Mouse (Mus musculus): ENCODE results near the gene Hmgn3. TPM values are rescaled to one million over a fixed set of nuclear protein-coding genes. Genes with fewer than 3 reads are reported as not detected.

Gene Hmgn3
- polyA plus RNA-seq, 2 experiments, result 163 to 204 TPM

DNA sequence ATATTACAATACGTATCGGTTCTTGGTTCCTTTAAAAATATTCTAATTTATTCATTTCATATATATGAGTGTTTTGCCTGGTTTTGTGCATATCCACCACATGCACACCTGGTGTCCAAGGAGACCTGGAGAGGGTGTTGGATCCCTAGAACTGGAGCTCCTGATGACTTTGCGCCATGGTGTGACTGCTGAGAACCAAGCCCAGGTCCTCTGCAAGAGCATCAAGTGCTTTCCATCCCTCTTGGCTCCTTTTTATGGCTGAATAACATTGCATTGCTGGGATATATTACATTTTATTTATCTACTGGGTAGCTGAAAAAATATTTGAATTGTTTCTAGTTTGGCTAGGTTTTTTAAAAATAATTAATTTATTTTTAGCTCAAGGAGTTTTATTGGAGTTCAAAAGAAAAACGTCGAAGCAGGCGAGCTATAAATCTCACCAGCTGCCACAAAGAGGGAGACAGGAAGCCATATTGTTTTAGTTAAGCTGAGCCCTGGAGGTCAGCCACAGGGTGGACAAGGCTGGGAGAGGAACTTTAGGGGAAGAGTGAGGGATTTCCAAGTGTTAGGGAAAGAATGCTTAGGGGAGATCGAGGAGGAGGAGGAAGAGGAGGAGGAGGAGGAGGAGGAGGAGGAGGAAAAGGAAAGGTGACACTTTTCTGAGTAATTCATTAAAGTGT is 62.6 kb downstream of the Hmgn3 start:
- Histone ChIP-seq H3K9ac (ENCODE audit: low read depth, low read length, severe bottlenecking) (no peak overlapping the region), H3K4me1 (ENCODE audit: control insufficient read depth, insufficient read depth, low read length) (peaks cover 5% of the 10 kb centered on the region; the same call in 1 of the 2 replicates), H3K9me3 (ENCODE audit: control insufficient read depth, low read length) (no peaks in the 10 kb centered on the region), H3K27ac (replicated peaks; ENCODE audit: low read depth, low read length) (no peak overlapping the region), H3K27me3 (ENCODE audit: control insufficient read depth, insufficient read depth, low read length) (no peaks in the 10 kb centered on the region), H3K4me3 (replicated peaks; ENCODE audit: low read length) (no peak overlapping the region), H3K4me2 (replicated peaks; ENCODE audit: low read depth, low read length, severe bottlenecking) (no peak overlapping the region), H3K36me3 (ENCODE audit: control insufficient read depth, insufficient read depth, low read length) (no peaks in the 10 kb centered on the region)
- no peak for TF ChIP-seq POLR2A (IDR thresholded peaks at IDR 0.05; ENCODE audit: borderline replicate concordance, extremely low read depth, insufficient read depth, insufficient read length)
- 0 out of 2 replicates have a peak, but pooled peaks have one; percentile 53 for ATAC-seq (ENCODE audit: low FRiP score, low read depth)
- WGBS, result 29% methylated on average over 7 of the region's 7 CpGs
- peak; percentile 27 for DNase-seq (ENCODE audit: low spot score)

DNA sequence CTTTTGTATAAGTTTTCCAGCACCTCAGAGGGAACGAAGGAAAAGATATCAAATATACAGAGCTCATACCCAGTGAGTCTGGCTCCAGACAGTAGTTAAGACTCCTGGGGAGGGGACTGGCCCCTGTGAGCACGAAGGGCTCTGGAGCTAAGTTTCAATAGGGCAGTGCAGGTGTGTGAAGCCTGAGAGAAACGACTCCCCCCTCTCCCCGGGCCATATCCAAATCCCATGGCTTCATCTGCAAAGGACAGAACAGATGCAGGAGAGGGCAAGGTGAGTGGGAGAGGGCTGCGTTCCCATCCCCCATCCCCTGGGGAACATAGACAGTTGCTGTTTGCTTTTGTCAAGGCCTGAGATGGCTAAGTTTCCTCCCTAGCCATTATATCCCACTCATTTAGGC is 63.4 kb downstream of the Hmgn3 start:
- Histone ChIP-seq H3K9ac (ENCODE audit: low read depth, low read length, severe bottlenecking) (no peak overlapping the region), H3K4me3 (replicated peaks; ENCODE audit: low read length) (no peak overlapping the region), H3K27me3 (ENCODE audit: control insufficient read depth, insufficient read depth, low read length) (no peaks in the 10 kb centered on the region), H3K4me2 (replicated peaks; ENCODE audit: low read depth, low read length, severe bottlenecking) (no peak overlapping the region), H3K4me1 (ENCODE audit: control insufficient read depth, insufficient read depth, low read length) (peaks cover 5% of the 10 kb centered on the region; the same call in 1 of the 2 replicates), H3K9me3 (ENCODE audit: control insufficient read depth, low read length) (no peaks in the 10 kb centered on the region), H3K36me3 (ENCODE audit: control insufficient read depth, insufficient read depth, low read length) (no peaks in the 10 kb centered on the region), H3K27ac (replicated peaks; ENCODE audit: low read depth, low read length) (no peak overlapping the region)
- DNase-seq (ENCODE audit: low spot score) (no peak), ATAC-seq (ENCODE audit: low FRiP score, low read depth) (no peak)
- 37% methylated on average over 5 of the region's 5 CpGs for WGBS
- no peak for TF ChIP-seq POLR2A (IDR thresholded peaks at IDR 0.05; ENCODE audit: borderline replicate concordance, extremely low read depth, insufficient read depth, insufficient read length)

DNA sequence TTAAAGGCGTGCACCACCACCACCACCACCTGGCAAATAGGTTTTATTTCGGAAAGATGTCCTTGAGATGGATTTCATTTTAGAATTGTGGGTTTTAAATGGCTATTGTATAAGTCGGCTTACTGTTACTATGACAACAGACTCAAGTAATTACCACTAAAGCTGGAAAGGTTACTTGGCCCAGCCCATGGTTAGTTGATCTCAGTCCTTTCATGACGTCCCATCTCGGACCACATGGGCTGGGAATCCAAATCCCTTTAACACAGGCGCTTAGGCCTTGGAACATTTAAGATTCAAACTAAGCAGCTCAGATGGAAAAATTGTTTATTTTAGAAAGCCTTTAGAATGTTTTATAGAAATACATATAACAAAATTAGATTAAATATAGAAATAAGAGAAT is 64.2 kb downstream of the Hmgn3 start:
- WGBS, result 71% methylated on average over 6 of the region's 6 CpGs
- no peak for TF ChIP-seq POLR2A (IDR thresholded peaks at IDR 0.05; ENCODE audit: borderline replicate concordance, extremely low read depth, insufficient read depth, insufficient read length)
- H3K4me2 ChIP-seq (replicated peaks; ENCODE audit: low read depth, low read length, severe bottlenecking), result no peak overlapping the region
- H3K27me3 ChIP-seq (ENCODE audit: control insufficient read depth, insufficient read depth, low read length), result no peaks in the 10 kb centered on the region
- no peak overlapping the region for H3K27ac ChIP-seq (replicated peaks; ENCODE audit: low read depth, low read length)
- H3K36me3 ChIP-seq (ENCODE audit: control insufficient read depth, insufficient read depth, low read length), result no peaks in the 10 kb centered on the region
- no peaks in the 10 kb centered on the region for H3K9me3 ChIP-seq (ENCODE audit: control insufficient read depth, low read length)
- no peak overlapping the region for H3K9ac ChIP-seq (ENCODE audit: low read depth, low read length, severe bottlenecking)
- no peak overlapping the region for H3K4me3 ChIP-seq (replicated peaks; ENCODE audit: low read length)
- ATAC-seq (ENCODE audit: low FRiP score, low read depth) (no peak), DNase-seq (ENCODE audit: low spot score) (no peak)
- H3K4me1 ChIP-seq (ENCODE audit: control insufficient read depth, insufficient read depth, low read length), result peaks cover 5% of the 10 kb centered on the region; the same call in 1 of the 2 replicates

DNA sequence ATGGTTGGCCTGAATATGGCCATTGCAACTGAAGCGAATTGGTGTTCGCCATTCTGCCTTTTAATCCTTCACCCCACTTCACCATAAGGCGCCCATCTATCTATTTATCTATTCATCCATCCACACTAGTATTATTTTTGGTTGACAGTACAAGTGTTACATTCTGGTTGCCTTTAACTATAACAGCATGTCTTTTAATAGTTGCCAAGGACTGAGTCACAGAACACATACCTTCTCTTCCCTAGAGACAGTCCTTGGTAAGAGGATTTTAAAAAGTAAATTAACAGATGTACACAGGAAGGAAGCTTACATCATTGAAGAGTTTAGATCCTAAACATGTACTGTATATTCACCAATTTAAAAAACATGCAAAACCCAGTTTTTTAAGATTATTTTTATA is 66.8 kb downstream of the Hmgn3 start:
- H3K36me3 ChIP-seq (ENCODE audit: control insufficient read depth, insufficient read depth, low read length), result no peaks in the 10 kb centered on the region
- H3K4me2 ChIP-seq (replicated peaks; ENCODE audit: low read depth, low read length, severe bottlenecking), result no peak overlapping the region
- WGBS, result 88% methylated on average over 3 of the region's 3 CpGs
- ATAC-seq (ENCODE audit: low FRiP score, low read depth) (no peak), DNase-seq (ENCODE audit: low spot score) (no peak)
- no peaks in the 10 kb centered on the region for H3K9me3 ChIP-seq (ENCODE audit: control insufficient read depth, low read length)
- no peak overlapping the region for H3K9ac ChIP-seq (ENCODE audit: low read depth, low read length, severe bottlenecking)
- peaks cover 8% of the 10 kb centered on the region; the same call in 1 of the 2 replicates for H3K4me1 ChIP-seq (ENCODE audit: control insufficient read depth, insufficient read depth, low read length)
- H3K27me3 ChIP-seq (ENCODE audit: control insufficient read depth, insufficient read depth, low read length), result no peaks in the 10 kb centered on the region
- no peak for TF ChIP-seq POLR2A (IDR thresholded peaks at IDR 0.05; ENCODE audit: borderline replicate concordance, extremely low read depth, insufficient read depth, insufficient read length)
- no peak overlapping the region for H3K4me3 ChIP-seq (replicated peaks; ENCODE audit: low read length)
- no peak overlapping the region for H3K27ac ChIP-seq (replicated peaks; ENCODE audit: low read depth, low read length)

DNA sequence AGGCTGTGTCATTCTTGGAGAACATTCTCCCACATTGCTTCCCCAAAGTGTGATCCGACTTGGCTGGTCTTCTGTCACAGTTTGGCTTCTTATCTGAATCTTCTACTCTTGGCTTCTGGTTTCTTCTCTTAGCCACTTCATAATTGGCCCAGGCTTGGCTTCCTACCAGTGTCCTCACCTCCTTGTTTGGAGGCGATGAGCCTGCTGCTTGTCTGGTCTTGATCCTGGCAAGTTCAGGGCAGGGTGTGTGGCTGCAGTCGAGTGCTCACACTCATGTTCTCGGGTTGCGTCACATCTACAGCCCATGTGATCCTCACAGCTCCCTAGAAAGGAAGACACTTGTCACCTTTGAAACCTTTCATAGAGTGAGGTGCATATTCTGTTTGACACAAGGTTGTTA is 78.2 kb downstream of the Hmgn3 start:
- WGBS, result 70% methylated on average over 5 of the region's 5 CpGs
- DNase-seq (ENCODE audit: low spot score) (no peak), ATAC-seq (ENCODE audit: low FRiP score, low read depth) (no peak)
- no peak overlapping the region for H3K27ac ChIP-seq (replicated peaks; ENCODE audit: low read depth, low read length)
- no peaks in the 10 kb centered on the region for H3K36me3 ChIP-seq (ENCODE audit: control insufficient read depth, insufficient read depth, low read length)
- TF ChIP-seq POLR2A (IDR thresholded peaks at IDR 0.05; ENCODE audit: borderline replicate concordance, extremely low read depth, insufficient read depth, insufficient read length), result no peak
- no peaks in the 10 kb centered on the region for H3K4me1 ChIP-seq (ENCODE audit: control insufficient read depth, insufficient read depth, low read length)
- no peaks in the 10 kb centered on the region for H3K9me3 ChIP-seq (ENCODE audit: control insufficient read depth, low read length)
- H3K4me3 ChIP-seq (replicated peaks; ENCODE audit: low read length), result no peak overlapping the region
- H3K4me2 ChIP-seq (replicated peaks; ENCODE audit: low read depth, low read length, severe bottlenecking), result no peak overlapping the region
- no peak overlapping the region for H3K9ac ChIP-seq (ENCODE audit: low read depth, low read length, severe bottlenecking)
- H3K27me3 ChIP-seq (ENCODE audit: control insufficient read depth, insufficient read depth, low read length), result no peaks in the 10 kb centered on the region

Data from limb, embryonic 14.5 days (tissue).